Mouse (Mus musculus) hematopoietic stem cell, adult 5-6 weeks (primary cell): ENCODE measurements around the gene Sprr2k. TPM values are rescaled to one million over a fixed set of nuclear protein-coding genes. Genes with fewer than 3 reads are reported as not detected.
"Not testable (repeated sequence)": the region's sequence is repeated elsewhere in the genome, so short reads cannot be mapped to it uniquely, and the experiment has no call there.

Experiments used
- ATAC-seq, 2 experiments: fragments of 125-278 bp in 1 of 2; replicated peaks in 1 of 2; 2 replicates each; pipeline ENCODE4 v1.8.0; 2016 to 2017; ENCODE audit warnings: inconsistent platforms in 2 of 2, mild to moderate bottlenecking in 2 of 2, moderate number of reproducible peaks in 2 of 2, low read depth in 1 of 2, moderate TSS enrichment in 1 of 2; ENCODE audit not compliant: low FRiP score in 2 of 2, poor library complexity in 2 of 2, severe bottlenecking in 2 of 2, insufficient read depth in 1 of 2, low TSS enrichment in 1 of 2
- total RNA-seq: library from RNA; stranded (forward); fragments of 172-1452, 232-1000 nt; gene quantifications from 2 replicates; pipeline ENCODE4 v1.2.3, GENCODE M21; 2017

The Sprr2k gene
- not detected in 2 replicates for total RNA-seq

DNA sequence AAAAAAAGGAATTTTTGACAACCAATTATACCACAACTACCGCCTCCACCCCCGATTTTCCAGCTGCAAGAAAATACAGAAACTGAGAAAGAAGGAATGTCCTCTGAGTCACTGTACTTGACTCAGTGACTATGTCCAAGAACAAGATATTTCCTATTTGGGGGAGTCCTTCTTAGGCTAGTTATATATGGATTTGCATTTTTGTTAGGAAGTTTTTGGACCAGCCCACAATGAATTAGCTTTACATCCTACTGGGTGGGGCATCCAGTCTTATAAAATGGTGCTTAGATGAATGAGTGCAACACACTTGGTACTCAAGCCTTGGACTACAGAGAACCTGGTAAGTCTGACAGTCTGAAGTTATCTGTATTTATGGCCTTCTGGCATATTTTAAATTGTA is at the start of gene Sprr2k:
Sprr2k (plus strand) TSS at position 301 of the 400 bp plus-strand sequence.
- no peak for ATAC-seq

DNA sequence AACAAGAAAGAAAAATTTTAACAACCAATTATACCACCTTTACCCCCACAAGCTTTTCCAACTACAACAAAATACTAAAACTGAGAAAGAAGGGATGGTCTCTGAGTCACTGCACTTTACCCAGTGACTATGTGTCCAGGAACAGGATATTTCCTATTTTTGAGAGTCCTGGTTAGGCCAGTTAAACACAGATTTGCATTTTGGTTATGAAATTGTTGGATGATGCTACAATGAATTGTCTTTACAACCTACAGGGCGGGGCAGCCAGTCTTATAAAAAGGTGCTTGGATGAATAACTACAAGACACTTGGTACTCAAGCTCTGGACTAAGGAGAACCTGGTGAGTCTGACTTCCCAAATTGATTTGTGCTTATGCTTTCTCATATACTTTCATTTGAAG is 47.0 kb upstream of the Sprr2k start, which contains the start of gene Sprr2h:
Sprr2h (plus strand) TSS at position 301 of the 400 bp plus-strand sequence.
- no peak for ATAC-seq

DNA sequence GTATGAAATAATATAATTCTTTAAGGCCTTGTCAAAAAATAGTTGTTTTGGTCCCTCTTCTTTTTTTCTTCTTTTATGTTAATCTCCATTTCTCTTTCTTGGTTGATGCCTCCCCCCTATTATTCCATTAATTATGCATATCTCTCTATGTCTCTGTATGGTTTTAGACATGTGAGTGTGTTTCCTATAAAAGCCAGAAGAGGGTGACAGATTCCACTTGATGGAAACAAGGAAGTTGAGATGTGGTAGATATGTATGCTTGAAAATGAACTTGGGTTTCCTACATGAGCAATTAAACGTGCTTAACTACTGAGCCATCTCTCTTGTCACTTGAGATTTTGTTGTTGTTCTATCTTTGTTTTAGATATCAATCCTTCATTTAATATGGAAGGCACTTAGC is 38.1 kb upstream of the Sprr2k start:
- ATAC-seq, result no peak

- no peak for ATAC-seq
These were observed 24.7 kb upstream of the Sprr2k start, which contains the start of gene Sprr2i for GRCm38 (mm10) chr3:92407691-92408090. TSS of gene Sprr2i (plus strand) at chr3:92407991.

- no peak for ATAC-seq
These were observed 14.6 kb upstream of the Sprr2k start, which contains the start of gene Sprr2j-ps for GRCm38 (mm10) chr3:92417782-92418181. TSS of gene Sprr2j-ps (plus strand) at chr3:92418082.

DNA sequence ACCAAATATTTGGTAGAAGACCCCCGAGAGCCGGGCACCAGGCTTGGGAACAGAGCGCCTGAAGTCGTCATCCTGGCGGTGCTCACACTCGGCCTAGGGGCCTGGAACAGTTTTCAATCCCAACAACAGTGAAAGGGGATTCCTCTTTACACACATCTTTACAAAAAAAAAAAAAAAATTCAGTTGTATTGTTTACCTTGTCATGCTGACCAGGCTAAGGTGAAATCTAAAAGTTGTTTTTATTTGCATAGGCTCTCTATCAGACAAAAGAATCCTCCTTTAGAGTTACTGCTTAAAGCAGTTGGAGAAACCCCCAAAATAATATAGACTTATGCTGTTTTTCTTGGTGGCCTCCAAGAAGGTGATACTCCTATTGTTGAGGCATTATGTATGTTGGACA is 3.1 kb upstream of the Sprr2k start, which contains the start of gene Gm9774:
Gm9774 (minus strand) TSS at position 101 of the 400 bp plus-strand sequence.
- no peak for ATAC-seq

GRCm38 (mm10) chr3:92438689-92439088 is 6.3 kb downstream of the Sprr2k start, which contains the start of gene Sprr1b:
TSS of gene Sprr1b (minus strand) at chr3:92438789.
- no peak for ATAC-seq

- ATAC-seq, result no peak
These were observed 7.8 kb downstream of the Sprr2k start for GRCm38 (mm10) chr3:92440177-92440576.

- ATAC-seq, result no peak
These were observed 22.8 kb downstream of the Sprr2k start for GRCm38 (mm10) chr3:92455151-92455550.

DNA sequence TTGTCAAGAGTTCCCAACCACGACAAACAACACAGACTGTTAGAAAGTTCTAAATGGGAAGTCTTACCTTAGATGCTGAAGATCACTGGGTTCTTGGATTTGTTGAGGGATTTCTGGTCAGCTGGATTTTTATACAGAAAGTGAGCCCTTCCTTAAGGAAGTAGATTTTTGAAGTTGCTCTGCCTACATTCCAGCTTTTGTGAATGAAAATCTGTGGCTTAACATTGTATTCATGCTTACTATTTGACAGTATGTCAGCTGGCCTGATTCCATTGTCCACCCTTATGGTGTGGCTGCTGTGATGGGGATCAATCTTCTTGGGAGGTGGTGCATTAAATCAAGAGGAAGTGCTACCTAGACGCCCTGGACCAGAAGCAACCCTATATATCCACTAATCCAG is 26.2 kb downstream of the Sprr2k start, which contains the start of gene Sprr3:
Sprr3 (minus strand) TSS at position 101 of the 400 bp plus-strand sequence.
- ATAC-seq, result no peak

GRCm38 (mm10) chr3:92466576-92466975 is 34.2 kb downstream of the Sprr2k start:
- ATAC-seq, result no peak

DNA sequence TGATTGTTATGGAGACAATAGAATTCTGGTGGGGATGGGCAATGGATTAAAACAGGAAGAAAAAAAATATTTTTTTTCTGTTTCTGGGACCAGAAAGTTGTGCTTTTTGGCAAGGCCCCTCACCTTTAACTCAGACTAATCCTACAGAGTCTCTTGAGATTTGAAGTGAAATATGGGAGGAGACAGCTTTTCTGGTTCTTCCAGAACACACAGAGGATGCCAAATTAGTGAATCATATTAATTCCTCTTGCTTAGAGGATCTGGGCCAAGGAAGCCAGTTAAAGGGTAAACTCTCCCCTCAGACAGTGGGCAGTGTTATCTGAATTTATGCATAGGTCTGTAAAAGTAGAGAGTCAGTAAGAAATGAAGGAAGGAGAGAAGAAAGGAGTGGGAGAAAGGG is 35.0 kb downstream of the Sprr2k start:
- ATAC-seq, result no peak

DNA sequence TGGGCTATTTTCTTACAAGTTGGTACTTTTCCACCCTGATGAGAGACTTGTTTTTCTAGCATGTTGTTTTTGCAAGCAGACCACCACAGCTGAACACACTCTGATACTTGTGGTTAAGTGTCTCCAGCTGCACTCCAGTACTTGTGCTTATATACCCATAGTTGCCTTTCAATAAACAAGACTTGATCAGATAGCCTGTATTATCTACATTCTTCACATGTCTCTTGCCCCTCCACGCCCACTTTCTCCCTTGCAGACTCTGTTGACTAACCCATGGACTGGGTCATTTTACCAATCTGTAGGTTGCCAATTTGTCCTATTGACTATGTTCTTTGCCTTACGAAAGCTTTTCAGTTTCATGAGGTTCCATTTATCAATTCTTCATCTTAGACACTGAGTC is 37.7 kb downstream of the Sprr2k start:
- ATAC-seq, result no peak

DNA sequence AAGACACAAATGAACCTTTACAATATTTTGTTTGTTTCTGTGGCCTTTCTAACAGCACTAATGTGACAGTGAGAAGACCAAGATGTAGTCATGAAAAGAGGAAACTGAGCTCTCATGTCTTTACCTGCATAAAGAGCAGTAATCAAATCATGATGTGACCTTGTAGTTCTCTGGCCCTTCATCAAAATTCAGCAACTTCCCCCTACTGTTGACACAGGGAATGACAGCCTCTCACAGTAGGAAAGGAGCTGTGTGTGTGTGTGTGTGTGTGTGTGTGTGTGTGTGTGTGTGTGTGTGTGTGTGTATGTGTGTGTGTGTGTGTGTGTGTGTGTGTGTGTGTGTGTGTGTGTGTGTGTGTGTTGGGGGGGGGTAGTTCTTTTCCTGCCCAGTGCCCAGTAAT is 48.9 kb downstream of the Sprr2k start:
- ATAC-seq, result not testable (repeated sequence)

Other genes starting within 250 kb of the Sprr2k start
- gene Sprr2a1, start 216.8 kb upstream of the Sprr2k start, total RNA-seq, result not detected in 2 replicates
- gene Sprr2a2, start 216.7 kb upstream of the Sprr2k start, total RNA-seq, result 0.44 TPM in 1 of 2 replicates, not detected in the other
- not detected in 2 replicates for gene Sprr2a3, start 147.2 kb upstream of the Sprr2k start, total RNA-seq
- not detected in 2 replicates for gene Sprr2b, start 116.0 kb upstream of the Sprr2k start, total RNA-seq
- not detected in 2 replicates for gene Sprr2d, start 93.4 kb upstream of the Sprr2k start, total RNA-seq
- not detected in 2 replicates for gene Sprr2e, start 80.4 kb upstream of the Sprr2k start, total RNA-seq
- gene Sprr2f, start 67.4 kb upstream of the Sprr2k start, total RNA-seq, result not detected in 2 replicates
- gene Sprr2h, start 46.9 kb upstream of the Sprr2k start, total RNA-seq, result not detected in 2 replicates
- not detected in 2 replicates for gene Sprr2i, start 24.6 kb upstream of the Sprr2k start, total RNA-seq
- gene Sprr2j-ps, start 14.5 kb upstream of the Sprr2k start, total RNA-seq, result not detected in 2 replicates
- gene Gm9774, start 3.2 kb upstream of the Sprr2k start, total RNA-seq, result 1.0 and 1.6 TPM in 2 replicates
- not detected in 2 replicates for gene Sprr1b, start 6.2 kb downstream of the Sprr2k start, total RNA-seq
- not detected in 2 replicates for gene Sprr3, start 26.1 kb downstream of the Sprr2k start, total RNA-seq
- not detected in 2 replicates for gene Sprr1a, start 53.3 kb downstream of the Sprr2k start, total RNA-seq
- not detected in 2 replicates for gene Sprr4, start 67.9 kb downstream of the Sprr2k start, total RNA-seq
- not detected in 2 replicates for gene 2310046K23Rik, start 101.9 kb downstream of the Sprr2k start, total RNA-seq
- not detected in 2 replicates for gene Ivl, start 141.2 kb downstream of the Sprr2k start, total RNA-seq
- not detected in 2 replicates for gene Smcp, start 156.4 kb downstream of the Sprr2k start, total RNA-seq
- not detected in 2 replicates for gene 2210017I01Rik, start 174.9 kb downstream of the Sprr2k start, total RNA-seq
- not detected in 2 replicates for gene Lce6a, start 189.1 kb downstream of the Sprr2k start, total RNA-seq
- not detected in 2 replicates for gene Lce1a1, start 215.7 kb downstream of the Sprr2k start, total RNA-seq
- not detected in 2 replicates for gene Lce1b, start 224.3 kb downstream of the Sprr2k start, total RNA-seq
- gene Lce1a2, start 237.7 kb downstream of the Sprr2k start, total RNA-seq, result not detected in 2 replicates
- gene Lce1c, start 246.7 kb downstream of the Sprr2k start, total RNA-seq, result not detected in 2 replicates